Mouse (Mus musculus): ENCODE data around the gene Arhgef10l. TPM values are rescaled to one million over a fixed set of nuclear protein-coding genes. Genes with fewer than 3 reads are reported as not detected.

The Arhgef10l gene
- total and polyA plus RNA-seq, 3 experiments: 10.2 to 26.0 TPM; not detected in 1

DNA sequence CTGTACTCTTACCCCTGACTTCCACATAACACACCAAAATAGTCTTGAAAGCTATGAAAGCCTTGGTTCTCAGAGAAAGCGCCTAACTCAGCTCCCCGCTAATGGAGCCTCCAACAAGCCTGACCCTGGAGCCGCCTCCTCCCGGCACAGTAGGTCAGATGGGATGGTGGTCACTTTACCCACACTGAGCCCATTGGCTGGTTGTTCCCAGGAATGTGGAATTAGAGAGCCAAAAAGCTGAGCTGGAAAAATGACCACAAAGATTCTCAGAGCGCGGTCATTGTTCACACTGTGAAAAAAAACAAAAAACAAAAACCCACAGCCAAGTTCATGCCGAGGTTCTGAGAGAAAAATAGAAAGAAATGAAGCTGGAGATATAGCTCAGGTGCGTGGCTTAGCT lies 9.3 kb downstream of the Arhgef10l start:
- no peaks in the 10 kb centered on the region for H3K79me2 ChIP-seq (ENCODE audit: control insufficient read depth, insufficient read depth, low read length, poor library complexity)
- H3K4me1 ChIP-seq (ENCODE audit: control insufficient read depth in 1 of 2, insufficient read depth in 2 of 2, low read length in 2 of 2): no peaks in the 10 kb centered on the region
- TF ChIP-seq ZKSCAN1 (IDR thresholded peaks at IDR 0.05; ENCODE audit: low read depth, low read length): no peak
- TF ChIP-seq CTCF (IDR thresholded peaks at IDR 0.05 in 2 of 3, conservative IDR thresholded peaks at IDR 0.05 in 1 of 3; ENCODE audit: control insufficient read depth in 1 of 3, insufficient read depth in 1 of 3, low read depth in 2 of 3, low read length in 3 of 3, poor library complexity in 1 of 3, severe bottlenecking in 1 of 3): no peak
- no peak for TF ChIP-seq MAFK (IDR thresholded peaks at IDR 0.05; ENCODE audit: borderline replicate concordance, low read depth, low read length)
- TF ChIP-seq MYB (IDR thresholded peaks at IDR 0.05; ENCODE audit: low read depth, low read length): no peak
- no peaks in the 10 kb centered on the region; a peak in 1 of 4 replicates for H3K27me3 ChIP-seq (ENCODE audit: control insufficient read depth in 1 of 2, insufficient read depth in 2 of 2, low read length in 2 of 2)
- H3K4me3 ChIP-seq (ENCODE audit: control insufficient read depth in 1 of 2, insufficient read depth in 1 of 2, low read depth in 2 of 2, low read length in 2 of 2): no peak overlapping the region
- no peak for DNase-seq (ENCODE audit: low read depth, low spot score)
- no peak overlapping the region for H3K9ac ChIP-seq (ENCODE audit: control insufficient read depth, low read depth, low read length, poor library complexity, severe bottlenecking)
- H3K36me3 ChIP-seq (ENCODE audit: control insufficient read depth in 1 of 2, insufficient read depth in 2 of 2, low read length in 2 of 2): no peaks in the 10 kb centered on the region
- no peaks in the 10 kb centered on the region for H3K9me3 ChIP-seq (replicated peaks; ENCODE audit: insufficient read depth, low read length)
- no peak overlapping the region for H3K27ac ChIP-seq (ENCODE audit: control insufficient read depth, low read depth, low read length)

DNA sequence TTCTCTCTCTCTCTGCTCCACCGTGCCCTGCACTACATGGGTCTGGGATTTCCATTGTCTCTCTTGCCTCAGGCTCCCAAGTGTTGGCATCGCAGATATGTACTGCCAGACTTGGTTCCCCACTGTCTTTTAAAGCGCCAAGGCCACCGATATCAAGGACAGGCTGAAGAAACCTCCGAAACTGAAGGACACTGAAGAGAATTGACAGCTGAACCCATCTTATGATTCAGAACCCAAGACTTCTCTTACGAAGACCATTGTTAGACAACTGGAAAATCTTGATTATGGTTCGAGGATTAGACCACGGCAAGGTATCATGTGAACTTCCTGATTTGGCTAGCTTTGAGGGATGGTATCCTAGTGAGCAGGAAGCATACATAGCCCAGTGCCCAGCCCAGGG lies 11.0 kb downstream of the Arhgef10l start:
- no peak overlapping the region for H3K27ac ChIP-seq (ENCODE audit: control insufficient read depth, low read depth, low read length)
- H3K36me3 ChIP-seq (ENCODE audit: control insufficient read depth in 1 of 2, insufficient read depth in 2 of 2, low read length in 2 of 2): no peaks in the 10 kb centered on the region
- H3K9ac ChIP-seq (ENCODE audit: control insufficient read depth, low read depth, low read length, poor library complexity, severe bottlenecking): no peak overlapping the region
- no peaks in the 10 kb centered on the region for H3K9me3 ChIP-seq (replicated peaks; ENCODE audit: insufficient read depth, low read length)
- TF ChIP-seq RAD21 (IDR thresholded peaks at IDR 0.05; ENCODE audit: low read depth, low read length) (no peak), MYB (IDR thresholded peaks at IDR 0.05; ENCODE audit: low read depth, low read length) (no peak), BHLHE40 (IDR thresholded peaks at IDR 0.05; ENCODE audit: borderline replicate concordance, low read depth, low read length) (no peak), ZMIZ1 (IDR thresholded peaks at IDR 0.05; ENCODE audit: low read depth, low read length) (no peak), EP300 (IDR thresholded peaks at IDR 0.05; ENCODE audit: low read depth in 1 of 2, low read length in 2 of 2) (no peak), TBP (IDR thresholded peaks at IDR 0.05; ENCODE audit: low read depth, low read length) (no peak), GABPA (IDR thresholded peaks at IDR 0.05; ENCODE audit: low read depth, low read length) (no peak), CHD2 (IDR thresholded peaks at IDR 0.05; ENCODE audit: low read length) (no peak), POLR2AphosphoS5 (IDR thresholded peaks at IDR 0.05; ENCODE audit: borderline replicate concordance, low read depth, low read length) (no peak), ELF1 (IDR thresholded peaks at IDR 0.05; ENCODE audit: low read depth, low read length) (no peak), SIN3A (IDR thresholded peaks at IDR 0.05; ENCODE audit: low read length) (no peak)
- H3K27me3 ChIP-seq (ENCODE audit: control insufficient read depth in 1 of 2, insufficient read depth in 2 of 2, low read length in 2 of 2): no peaks in the 10 kb centered on the region; a peak in 1 of 4 replicates
- H3K79me2 ChIP-seq (ENCODE audit: control insufficient read depth, insufficient read depth, low read length, poor library complexity): no peaks in the 10 kb centered on the region
- no peak overlapping the region for H3K4me3 ChIP-seq (ENCODE audit: control insufficient read depth in 1 of 2, insufficient read depth in 1 of 2, low read depth in 2 of 2, low read length in 2 of 2)
- no peaks in the 10 kb centered on the region for H3K4me1 ChIP-seq (ENCODE audit: control insufficient read depth in 1 of 2, insufficient read depth in 2 of 2, low read length in 2 of 2)
- DNase-seq (ENCODE audit: low read depth, low spot score): no peak
